Mouse (Mus musculus) spleen, postnatal 4 days (tissue): Measurements from ENCODE around the gene Taf5l.
A peak's percentile ranks its signal among the peaks of the same experiment; 100 is the strongest.
"Not testable (repeated sequence)": the region's sequence is repeated elsewhere in the genome, so short reads cannot be mapped to it uniquely, and the experiment has no call there.

Experiments
- DNase-seq, 2 experiments: peaks; one replicate each; pipeline ENCODE4 v3.0.0; 2022; ENCODE audit warnings: low spot score in 2 of 2

The Taf5l gene

GRCm38 (mm10) chr8:124021237-124022227, at the start of gene Taf5l, which contains the start of gene Urb2:
TSS of gene Taf5l (minus strand) at chr8:124021397.
TSS of gene Urb2 (plus strand) at chr8:124021508.
- DNase-seq = peak; percentile 94 to 96

GRCm38 (mm10) chr8:124070363-124071324, 49.4 kb upstream of the Taf5l start:
- DNase-seq = no peak

- no peak for DNase-seq
Measured at GRCm38 (mm10) chr8:124067059-124067750, 46.0 kb upstream of the Taf5l start.

GRCm38 (mm10) chr8:124066325-124067058, 45.3 kb upstream of the Taf5l start:
- DNase-seq = no peak

- no peak for DNase-seq
Measured at GRCm38 (mm10) chr8:124056832-124057655, 35.8 kb upstream of the Taf5l start.

- DNase-seq = no peak
Measured at GRCm38 (mm10) chr8:124052568-124052967, 31.4 kb upstream of the Taf5l start.

- peak; percentile 63 to 85 for DNase-seq
Measured at GRCm38 (mm10) chr8:124052110-124052509, 30.9 kb upstream of the Taf5l start.

- DNase-seq = no peak
Measured at GRCm38 (mm10) chr8:124045856-124046255, 24.7 kb upstream of the Taf5l start.

- DNase-seq = no peak
Measured at GRCm38 (mm10) chr8:124044931-124045330, 23.7 kb upstream of the Taf5l start.

- no peak for DNase-seq
Measured at GRCm38 (mm10) chr8:124044421-124044820, 23.2 kb upstream of the Taf5l start.

- DNase-seq = no peak
Measured at GRCm38 (mm10) chr8:124042201-124042600, 21.0 kb upstream of the Taf5l start.

- DNase-seq = no peak
Measured at GRCm38 (mm10) chr8:124039351-124039750, 18.2 kb upstream of the Taf5l start.

- no peak for DNase-seq
Measured at GRCm38 (mm10) chr8:124038121-124038520, 16.9 kb upstream of the Taf5l start.

- no peak for DNase-seq
Measured at GRCm38 (mm10) chr8:124033400-124033799, 12.2 kb upstream of the Taf5l start.

GRCm38 (mm10) chr8:124027831-124028230, 6.6 kb upstream of the Taf5l start:
- DNase-seq = no peak

GRCm38 (mm10) chr8:124026265-124026664, 5.1 kb upstream of the Taf5l start:
- DNase-seq = not testable (repeated sequence)

- peak; percentile 49 to 82 for DNase-seq
Measured at GRCm38 (mm10) chr8:124020439-124021236, 559 bp downstream of the Taf5l start.

- peak; percentile 45 to 71 for DNase-seq
Measured at GRCm38 (mm10) chr8:124019782-124020181, 1.4 kb downstream of the Taf5l start.

- no peak for DNase-seq
Measured at GRCm38 (mm10) chr8:124014751-124015150, 6.4 kb downstream of the Taf5l start.
